Mouse (Mus musculus): Measurements from ENCODE around the gene Tspan9.

Gene Tspan9

GRCm38 (mm10) chr6:128022207-128022606 is 121.2 kb downstream of the Tspan9 start:
- Histone ChIP-seq H3K36me3 (ENCODE audit: control insufficient read depth, insufficient read depth, low read length, poor library complexity, severe bottlenecking) (no peaks in the 10 kb centered on the region), H3K27me3 (ENCODE audit: control insufficient read depth, insufficient read depth, low read length, poor library complexity, severe bottlenecking) (no peaks in the 10 kb centered on the region)
- DNase-seq (ENCODE audit: low read depth, low spot score) = no peak

GRCm38 (mm10) chr6:128021931-128022202 is 121.5 kb downstream of the Tspan9 start:
- DNase-seq (ENCODE audit: low read depth, low spot score) = no peak
- Histone ChIP-seq H3K27me3 (ENCODE audit: control insufficient read depth, insufficient read depth, low read length, poor library complexity, severe bottlenecking) (no peaks in the 10 kb centered on the region), H3K36me3 (ENCODE audit: control insufficient read depth, insufficient read depth, low read length, poor library complexity, severe bottlenecking) (no peaks in the 10 kb centered on the region)

GRCm38 (mm10) chr6:128021106-128021930 is 122.1 kb downstream of the Tspan9 start:
- no peaks in the 10 kb centered on the region for H3K36me3 ChIP-seq (ENCODE audit: control insufficient read depth, insufficient read depth, low read length, poor library complexity, severe bottlenecking)
- DNase-seq (ENCODE audit: low read depth, low spot score) = no peak
- no peaks in the 10 kb centered on the region for H3K27me3 ChIP-seq (ENCODE audit: control insufficient read depth, insufficient read depth, low read length, poor library complexity, severe bottlenecking)

GRCm38 (mm10) chr6:128020521-128021057 is 122.8 kb downstream of the Tspan9 start:
- no peaks in the 10 kb centered on the region for H3K27me3 ChIP-seq (ENCODE audit: control insufficient read depth, insufficient read depth, low read length, poor library complexity, severe bottlenecking)
- no peaks in the 10 kb centered on the region for H3K36me3 ChIP-seq (ENCODE audit: control insufficient read depth, insufficient read depth, low read length, poor library complexity, severe bottlenecking)
- no peak for DNase-seq (ENCODE audit: low read depth, low spot score)

GRCm38 (mm10) chr6:128020053-128020452 is 123.3 kb downstream of the Tspan9 start:
- H3K27me3 ChIP-seq (ENCODE audit: control insufficient read depth, insufficient read depth, low read length, poor library complexity, severe bottlenecking) = no peaks in the 10 kb centered on the region
- DNase-seq (ENCODE audit: low read depth, low spot score) = no peak
- H3K36me3 ChIP-seq (ENCODE audit: control insufficient read depth, insufficient read depth, low read length, poor library complexity, severe bottlenecking) = no peaks in the 10 kb centered on the region

GRCm38 (mm10) chr6:128019119-128019518 is 124.3 kb downstream of the Tspan9 start:
- H3K27me3 ChIP-seq (ENCODE audit: control insufficient read depth, insufficient read depth, low read length, poor library complexity, severe bottlenecking) = no peaks in the 10 kb centered on the region
- H3K36me3 ChIP-seq (ENCODE audit: control insufficient read depth, insufficient read depth, low read length, poor library complexity, severe bottlenecking) = no peaks in the 10 kb centered on the region
- DNase-seq (ENCODE audit: low read depth, low spot score) = no peak

- DNase-seq (ENCODE audit: low read depth, low spot score) = no peak
- no peaks in the 10 kb centered on the region for H3K27me3 ChIP-seq (ENCODE audit: control insufficient read depth, insufficient read depth, low read length, poor library complexity, severe bottlenecking)
- H3K36me3 ChIP-seq (ENCODE audit: control insufficient read depth, insufficient read depth, low read length, poor library complexity, severe bottlenecking) = no peaks in the 10 kb centered on the region
Measured at GRCm38 (mm10) chr6:128015304-128015703, 128.1 kb downstream of the Tspan9 start.

GRCm38 (mm10) chr6:128011781-128012180 is 131.6 kb downstream of the Tspan9 start:
- DNase-seq (ENCODE audit: low read depth, low spot score) = no peak
- H3K36me3 ChIP-seq (ENCODE audit: control insufficient read depth, insufficient read depth, low read length, poor library complexity, severe bottlenecking) = no peaks in the 10 kb centered on the region
- H3K27me3 ChIP-seq (ENCODE audit: control insufficient read depth, insufficient read depth, low read length, poor library complexity, severe bottlenecking) = no peaks in the 10 kb centered on the region

GRCm38 (mm10) chr6:128011071-128011477 is 132.3 kb downstream of the Tspan9 start:
- Histone ChIP-seq H3K27me3 (ENCODE audit: control insufficient read depth, insufficient read depth, low read length, poor library complexity, severe bottlenecking) (no peaks in the 10 kb centered on the region), H3K36me3 (ENCODE audit: control insufficient read depth, insufficient read depth, low read length, poor library complexity, severe bottlenecking) (no peaks in the 10 kb centered on the region)
- DNase-seq (ENCODE audit: low read depth, low spot score) = no peak

- Histone ChIP-seq H3K27me3 (ENCODE audit: control insufficient read depth, insufficient read depth, low read length, poor library complexity, severe bottlenecking) (no peaks in the 10 kb centered on the region), H3K36me3 (ENCODE audit: control insufficient read depth, insufficient read depth, low read length, poor library complexity, severe bottlenecking) (no peaks in the 10 kb centered on the region)
- no peak for DNase-seq (ENCODE audit: low read depth, low spot score)
Measured at GRCm38 (mm10) chr6:128010135-128010971, 133.0 kb downstream of the Tspan9 start.

GRCm38 (mm10) chr6:128007982-128008562 is 135.3 kb downstream of the Tspan9 start:
- Histone ChIP-seq H3K27me3 (ENCODE audit: control insufficient read depth, insufficient read depth, low read length, poor library complexity, severe bottlenecking) (no peaks in the 10 kb centered on the region), H3K36me3 (ENCODE audit: control insufficient read depth, insufficient read depth, low read length, poor library complexity, severe bottlenecking) (no peaks in the 10 kb centered on the region)
- DNase-seq (ENCODE audit: low read depth, low spot score) = no peak

GRCm38 (mm10) chr6:128007241-128007701 is 136.1 kb downstream of the Tspan9 start:
- Histone ChIP-seq H3K36me3 (ENCODE audit: control insufficient read depth, insufficient read depth, low read length, poor library complexity, severe bottlenecking) (no peaks in the 10 kb centered on the region), H3K27me3 (ENCODE audit: control insufficient read depth, insufficient read depth, low read length, poor library complexity, severe bottlenecking) (no peaks in the 10 kb centered on the region)
- DNase-seq (ENCODE audit: low read depth, low spot score) = no peak

- Histone ChIP-seq H3K36me3 (ENCODE audit: control insufficient read depth, insufficient read depth, low read length, poor library complexity, severe bottlenecking) (no peaks in the 10 kb centered on the region), H3K27me3 (ENCODE audit: control insufficient read depth, insufficient read depth, low read length, poor library complexity, severe bottlenecking) (no peaks in the 10 kb centered on the region)
- no peak for DNase-seq (ENCODE audit: low read depth, low spot score)
Measured at GRCm38 (mm10) chr6:128006156-128006555, 137.2 kb downstream of the Tspan9 start.

- no peak for DNase-seq (ENCODE audit: low read depth, low spot score)
- H3K36me3 ChIP-seq (ENCODE audit: control insufficient read depth, insufficient read depth, low read length, poor library complexity, severe bottlenecking) = no peaks in the 10 kb centered on the region
- no peaks in the 10 kb centered on the region for H3K27me3 ChIP-seq (ENCODE audit: control insufficient read depth, insufficient read depth, low read length, poor library complexity, severe bottlenecking)
Measured at GRCm38 (mm10) chr6:128004544-128004943, 138.8 kb downstream of the Tspan9 start.

- no peaks in the 10 kb centered on the region for H3K27me3 ChIP-seq (ENCODE audit: control insufficient read depth, insufficient read depth, low read length, poor library complexity, severe bottlenecking)
- DNase-seq (ENCODE audit: low read depth, low spot score) = no peak
Measured at GRCm38 (mm10) chr6:128003542-128003941, 139.9 kb downstream of the Tspan9 start.

More at GRCm38 (mm10) chr6:128003542-128003941, 139.9 kb downstream of the Tspan9 start:
- no peaks in the 10 kb centered on the region for H3K36me3 ChIP-seq (ENCODE audit: control insufficient read depth, insufficient read depth, low read length, poor library complexity, severe bottlenecking)

All from splenic B cell, adult 2 months (primary cell).